Mouse (Mus musculus) granulocyte monocyte progenitor cell, adult 5-6 weeks (primary cell): ENCODE results near the gene Lbx2. TPM values are rescaled to one million over a fixed set of nuclear protein-coding genes. Genes with fewer than 3 reads are reported as not detected.

Source experiments
- ATAC-seq: replicated peaks from 2 replicates; pipeline ENCODE4 v1.8.0; 2016; ENCODE audit warnings: mild to moderate bottlenecking, moderate TSS enrichment, inconsistent platforms; ENCODE audit not compliant: poor library complexity, severe bottlenecking
- total RNA-seq, 2 experiments: library from RNA; stranded (forward) in 1 of 2; stranded (reverse) in 1 of 2; fragments of 200-712, 200-1000 nt in 1 of 2; fragments of >200 nt in 1 of 2; fragmentation: Nextera tagmentation in 1 of 2; gene quantifications; 2 replicates each; pipeline ENCODE4 v1.2.3; 2014 to 2017

The Lbx2 gene
- total RNA-seq, 2 experiments from 2014 or later = 1.3 TPM; not detected in 1

DNA sequence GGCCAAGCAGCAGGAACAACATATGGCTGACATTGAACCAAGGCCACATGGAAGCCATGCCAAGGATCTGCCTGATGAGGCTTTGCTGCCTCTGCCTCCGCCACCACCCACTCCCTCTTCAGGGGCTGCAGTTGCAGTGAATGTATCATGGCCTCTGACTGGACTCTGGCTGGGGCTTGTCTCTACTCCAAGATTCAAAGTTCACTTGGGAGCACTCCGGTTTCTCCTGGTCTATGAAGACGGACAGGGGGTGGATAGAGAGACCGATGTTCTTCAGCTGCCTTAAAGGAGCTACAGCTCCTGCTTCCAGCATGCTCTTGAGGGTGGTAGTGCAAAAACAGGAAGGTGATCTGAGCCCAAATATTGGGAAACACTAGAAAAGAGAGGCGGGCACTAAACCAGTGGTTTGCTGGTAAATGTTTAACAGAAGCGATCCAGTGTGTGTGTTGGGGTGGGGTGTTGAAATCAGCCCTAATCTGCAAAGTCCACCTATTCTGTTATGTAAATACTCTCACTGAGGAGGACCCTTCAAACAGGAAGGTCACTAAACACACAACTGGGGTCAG lies 45.4 kb downstream of the Lbx2 start:
- ATAC-seq = peak; percentile 87

DNA sequence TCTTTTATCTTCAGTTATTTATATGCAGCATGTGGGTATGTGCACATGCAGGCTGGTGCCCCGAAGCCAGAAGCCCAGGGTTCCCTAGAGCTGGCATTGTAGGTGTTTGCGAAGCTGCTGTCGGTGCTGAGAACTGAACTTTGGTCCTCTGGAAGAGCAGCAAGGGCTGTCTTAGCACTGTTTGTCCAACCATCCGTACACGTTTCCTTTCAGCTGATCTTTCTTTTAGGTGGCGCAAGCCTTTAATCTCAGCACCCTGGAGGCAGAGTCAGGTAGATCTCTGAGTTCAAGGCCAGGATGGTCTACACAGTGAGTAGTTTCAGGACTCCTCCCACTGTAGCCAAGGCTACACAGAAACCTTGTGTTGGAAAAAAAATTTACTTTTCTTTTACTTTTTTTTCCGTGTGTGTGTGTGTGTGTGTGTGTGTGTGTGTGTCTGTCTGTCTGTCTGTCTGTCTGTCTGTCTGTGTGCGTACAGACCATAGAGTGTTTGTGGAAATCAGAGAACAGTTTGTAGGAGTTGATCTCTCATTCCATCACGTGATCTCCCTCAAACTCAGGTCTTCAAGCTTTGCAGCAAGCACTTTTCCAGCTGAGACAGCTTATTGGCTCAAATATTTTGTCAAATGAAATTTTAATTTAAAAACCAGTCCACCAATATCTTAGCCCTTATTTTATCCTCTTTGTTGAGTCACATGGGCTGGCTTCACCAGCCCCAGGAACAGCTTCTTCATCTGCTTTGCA lies 46.2 kb downstream of the Lbx2 start:
- no peak for ATAC-seq

DNA sequence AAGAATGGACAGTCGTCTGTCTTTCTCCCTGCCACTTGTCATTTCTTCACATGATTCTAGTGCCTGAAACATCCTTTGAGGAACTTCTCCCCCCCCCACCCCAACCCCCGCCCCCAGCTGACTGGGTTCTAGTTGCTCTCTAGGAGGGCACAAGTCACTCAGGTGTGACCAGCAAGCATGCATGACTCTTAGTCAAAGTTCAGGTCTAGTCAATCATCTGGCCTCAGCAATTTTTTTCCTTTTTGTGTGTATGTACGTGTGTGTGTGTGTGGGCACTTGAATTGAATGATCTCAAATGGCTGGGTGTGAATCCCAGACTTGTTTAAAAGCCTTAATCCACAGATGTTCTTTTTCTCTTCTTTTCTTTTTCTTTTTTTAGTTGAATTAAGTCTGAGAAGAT lies 48.1 kb downstream of the Lbx2 start:
- ATAC-seq = no peak

DNA sequence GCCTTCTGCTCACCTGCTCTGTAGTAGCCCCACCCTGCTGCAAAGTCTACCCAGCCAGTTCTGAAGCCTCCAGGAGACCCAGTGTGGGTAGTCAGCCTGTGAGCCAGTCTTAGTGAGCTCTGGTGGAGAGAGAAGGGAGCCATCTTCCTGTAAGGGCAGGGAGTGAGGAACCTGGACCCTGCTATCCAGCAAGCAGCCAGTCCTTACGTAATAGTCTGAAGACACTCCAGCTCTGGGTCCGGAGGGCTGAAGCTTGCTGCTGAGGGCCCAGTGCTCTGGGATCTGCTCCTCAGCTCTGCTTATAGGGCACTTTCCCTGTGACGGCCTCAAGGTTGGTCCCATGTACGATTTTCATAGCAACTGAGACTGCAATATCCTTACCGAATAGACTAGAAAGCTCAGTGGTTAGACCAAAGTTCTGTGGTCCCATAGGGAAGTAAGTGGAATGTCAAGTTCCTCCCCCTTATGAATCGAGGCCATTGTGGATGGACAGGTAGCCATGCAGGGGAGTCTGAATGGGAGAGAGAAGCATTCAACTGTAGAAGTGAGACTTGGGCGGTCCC lies 48.9 kb downstream of the Lbx2 start, which contains the start of gene Rtkn:
Gene Rtkn (plus strand): TSS at position 513 of the 563 bp plus-strand sequence.
- peak; percentile 49 for ATAC-seq

DNA sequence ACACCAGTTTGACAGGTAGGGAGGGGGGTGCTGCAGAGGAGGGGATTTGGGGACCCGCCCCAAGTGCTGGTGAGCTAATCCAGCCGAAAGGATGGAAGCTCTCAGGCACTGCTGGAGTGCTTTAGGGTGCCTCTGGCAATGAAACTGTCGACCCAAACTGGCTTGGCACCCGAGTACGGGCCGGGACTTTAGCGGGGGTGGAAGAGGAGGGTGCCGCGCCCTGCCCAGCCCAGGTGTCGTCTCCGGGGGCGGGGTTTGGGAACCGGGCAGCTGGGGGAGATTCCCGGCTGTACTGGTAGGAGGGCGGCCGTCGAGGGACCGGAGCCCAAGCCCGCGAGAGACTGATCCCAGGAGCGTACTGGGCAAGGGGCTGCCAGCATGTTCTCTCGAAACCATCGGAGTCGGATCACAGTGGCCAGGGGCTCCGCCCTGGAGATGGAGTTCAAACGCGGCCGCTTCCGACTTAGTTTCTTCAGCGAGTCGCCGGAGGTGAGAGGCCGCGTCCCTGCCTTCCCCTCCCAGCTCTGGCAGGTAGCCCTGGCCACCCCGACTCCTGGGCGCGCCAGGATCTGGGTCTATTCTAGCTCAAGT lies 49.5 kb downstream of the Lbx2 start:
- no peak for ATAC-seq

DNA sequence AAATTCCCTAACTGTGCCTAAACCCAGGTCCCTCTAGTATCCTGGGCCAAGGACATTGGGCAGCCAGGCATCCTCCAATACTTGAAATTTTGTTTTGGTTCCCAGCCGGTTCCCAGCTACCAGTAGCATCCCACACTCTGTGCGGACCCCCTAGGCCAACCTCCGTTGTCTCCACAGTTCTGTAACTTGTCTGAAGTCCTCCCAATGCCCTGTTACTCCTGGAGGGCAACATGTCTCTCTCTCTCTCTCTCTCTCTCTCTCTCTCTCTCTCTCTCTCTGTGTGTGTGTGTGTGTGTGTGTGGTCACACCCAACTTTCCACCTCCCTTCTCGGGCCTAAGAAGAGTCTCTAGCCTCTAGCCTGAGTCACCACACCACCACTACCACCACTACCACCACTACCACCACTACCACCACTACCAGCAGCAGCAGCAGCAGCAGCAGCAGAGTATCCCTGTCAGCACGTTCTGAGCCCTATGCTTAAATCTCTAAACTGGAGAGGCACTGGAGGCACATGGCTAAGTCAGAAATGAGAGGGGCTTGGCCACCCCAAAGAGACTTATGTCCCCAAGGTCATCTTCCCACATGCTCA lies 50.2 kb downstream of the Lbx2 start:
- no peak for ATAC-seq

DNA sequence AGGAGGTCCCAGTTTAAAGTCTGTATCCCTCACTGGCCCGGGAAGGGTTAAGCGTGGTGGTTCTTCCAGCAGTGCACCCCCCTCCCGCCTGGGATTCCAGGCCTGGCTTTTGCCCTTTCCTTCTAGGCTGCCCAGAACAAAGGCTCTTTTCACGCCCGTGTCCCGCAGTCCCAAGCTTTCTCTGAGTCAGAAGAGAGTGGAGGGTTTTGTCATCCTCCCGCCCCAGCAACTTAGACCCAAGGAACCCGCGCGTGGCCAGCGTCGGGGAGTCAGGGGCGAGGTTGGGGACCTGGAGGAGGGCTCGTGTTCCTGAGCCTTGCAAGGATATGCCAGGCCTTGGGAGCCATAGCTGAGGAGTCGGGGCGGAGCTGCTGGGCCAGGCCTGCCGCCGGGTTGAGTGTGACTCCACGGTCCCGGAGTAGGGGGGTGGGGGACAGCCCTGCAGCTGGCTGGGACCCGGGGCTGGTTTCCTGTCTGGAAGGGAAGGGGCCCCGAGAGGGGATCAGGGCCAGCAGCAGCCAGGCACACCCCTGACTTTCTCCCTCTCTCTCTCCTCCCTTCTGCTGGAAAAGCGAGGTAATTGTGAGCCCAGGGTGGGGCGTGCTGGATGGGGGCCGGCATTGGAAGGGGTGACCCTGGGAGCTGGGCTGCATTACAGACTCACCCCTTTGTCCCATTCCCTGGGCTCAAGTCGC lies 50.9 kb downstream of the Lbx2 start:
- peak; percentile 10; the same call in 1 of the 2 replicates for ATAC-seq

DNA sequence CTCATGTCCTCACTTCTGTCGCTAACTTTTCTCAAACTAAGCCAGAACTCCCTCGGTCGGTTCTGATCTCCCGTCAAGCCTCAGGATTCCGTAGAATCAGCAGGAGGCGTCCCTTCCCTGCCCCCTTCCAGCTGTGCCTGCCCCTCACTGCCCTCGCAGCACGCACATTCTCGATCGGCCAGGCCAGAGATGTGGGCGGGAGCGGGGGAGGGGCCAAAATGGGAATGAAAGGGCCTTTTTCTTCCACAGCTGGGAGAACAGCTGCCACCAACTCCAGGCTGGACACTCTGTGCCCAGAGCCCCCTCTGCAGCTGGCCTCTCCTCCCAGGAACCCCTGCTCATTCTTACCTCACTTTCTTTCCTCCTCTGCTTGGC lies 51.4 kb downstream of the Lbx2 start:
- ATAC-seq = peak; percentile 24

Other genes with a start within 250 kb of the Lbx2 start
- gene Sema4f, start 146.6 kb upstream of the Lbx2 start, total RNA-seq (2014; fragmentation: Nextera tagmentation) = not detected in 2 replicates
- not detected in 2 replicates for gene Sema4f, start 146.6 kb upstream of the Lbx2 start, total RNA-seq (2017)
- gene M1ap, start 139.5 kb upstream of the Lbx2 start, total RNA-seq (2014; fragmentation: Nextera tagmentation) = 2.2 TPM in 1 of 2 replicates, not detected in the other
- 2.7 and 6.3 TPM in 2 replicates for gene M1ap, start 139.5 kb upstream of the Lbx2 start, total RNA-seq (2017)
- gene Dok1, start 52.9 kb upstream of the Lbx2 start, total RNA-seq (2014; fragmentation: Nextera tagmentation) = 18.7 and 25.8 TPM in 2 replicates
- gene Dok1, start 52.9 kb upstream of the Lbx2 start, total RNA-seq (2017) = 9.0 and 16.1 TPM in 2 replicates
- gene Loxl3, start 52.2 kb upstream of the Lbx2 start, total RNA-seq (2014; fragmentation: Nextera tagmentation) = 9.0 TPM in 1 of 2 replicates, not detected in the other
- gene Loxl3, start 52.2 kb upstream of the Lbx2 start, total RNA-seq (2017) = 0.46 and 2.2 TPM in 2 replicates
- 235 and 242 TPM in 2 replicates for gene Aup1, start 31.8 kb upstream of the Lbx2 start, total RNA-seq (2014; fragmentation: Nextera tagmentation)
- 120 and 136 TPM in 2 replicates for gene Aup1, start 31.8 kb upstream of the Lbx2 start, total RNA-seq (2017)
- 96.9 and 114 TPM in 2 replicates for gene Htra2, start 31.1 kb upstream of the Lbx2 start, total RNA-seq (2014; fragmentation: Nextera tagmentation)
- gene Htra2, start 31.1 kb upstream of the Lbx2 start, total RNA-seq (2017) = 66.2 and 81.3 TPM in 2 replicates
- gene Dqx1, start 28.5 kb upstream of the Lbx2 start, total RNA-seq (2014; fragmentation: Nextera tagmentation) = 0.81 and 2.4 TPM in 2 replicates
- gene Dqx1, start 28.5 kb upstream of the Lbx2 start, total RNA-seq (2017) = 1.1 and 1.6 TPM in 2 replicates
- not detected in 2 replicates for gene Tlx2, start 16.1 kb upstream of the Lbx2 start, total RNA-seq (2014; fragmentation: Nextera tagmentation)
- gene Tlx2, start 16.1 kb upstream of the Lbx2 start, total RNA-seq (2017) = not detected in 2 replicates
- 20.3 and 24.6 TPM in 2 replicates for gene Pcgf1, start 8.5 kb upstream of the Lbx2 start, total RNA-seq (2014; fragmentation: Nextera tagmentation)
- gene Pcgf1, start 8.5 kb upstream of the Lbx2 start, total RNA-seq (2017) = 10.9 and 11.5 TPM in 2 replicates
- gene Ccdc142, start 15.2 kb downstream of the Lbx2 start, total RNA-seq (2014; fragmentation: Nextera tagmentation) = 2.8 and 8.2 TPM in 2 replicates
- gene Ccdc142, start 15.2 kb downstream of the Lbx2 start, total RNA-seq (2017) = 2.5 and 5.7 TPM in 2 replicates
- gene Gm42688, start 15.2 kb downstream of the Lbx2 start, total RNA-seq (2014; fragmentation: Nextera tagmentation) = 2.0 and 6.3 TPM in 2 replicates
- gene Gm42688, start 15.2 kb downstream of the Lbx2 start, total RNA-seq (2017) = 2.6 TPM in 2 replicates
- 48.6 and 78.4 TPM in 2 replicates for gene Mrpl53, start 22.7 kb downstream of the Lbx2 start, total RNA-seq (2014; fragmentation: Nextera tagmentation)
- gene Mrpl53, start 22.7 kb downstream of the Lbx2 start, total RNA-seq (2017) = 14.6 and 29.1 TPM in 2 replicates
- gene Mogs, start 29.1 kb downstream of the Lbx2 start, total RNA-seq (2014; fragmentation: Nextera tagmentation) = 90.1 and 93.4 TPM in 2 replicates
- gene Mogs, start 29.1 kb downstream of the Lbx2 start, total RNA-seq (2017) = 137 and 158 TPM in 2 replicates
- 31.4 and 38.9 TPM in 2 replicates for gene Wbp1, start 35.2 kb downstream of the Lbx2 start, total RNA-seq (2014; fragmentation: Nextera tagmentation)
- gene Wbp1, start 35.2 kb downstream of the Lbx2 start, total RNA-seq (2017) = 77.6 and 91.3 TPM in 2 replicates
- 17.2 and 22.8 TPM in 2 replicates for gene Ino80b, start 39.1 kb downstream of the Lbx2 start, total RNA-seq (2014; fragmentation: Nextera tagmentation)
- 32.9 and 47.6 TPM in 2 replicates for gene Ino80b, start 39.1 kb downstream of the Lbx2 start, total RNA-seq (2017)
- 5.1 and 8.7 TPM in 2 replicates for gene Rtkn, start 49.1 kb downstream of the Lbx2 start, total RNA-seq (2014; fragmentation: Nextera tagmentation)
- 2.1 and 5.0 TPM in 2 replicates for gene Rtkn, start 49.1 kb downstream of the Lbx2 start, total RNA-seq (2017)
- not detected in 2 replicates for gene Wdr54, start 70.0 kb downstream of the Lbx2 start, total RNA-seq (2014; fragmentation: Nextera tagmentation)
- 0.04 TPM in 1 of 2 replicates, not detected in the other for gene Wdr54, start 70.0 kb downstream of the Lbx2 start, total RNA-seq (2017)
- 0.51 TPM in 1 of 2 replicates, not detected in the other for gene 1700003E16Rik, start 70.0 kb downstream of the Lbx2 start, total RNA-seq (2014; fragmentation: Nextera tagmentation)
- not detected in 2 replicates for gene 1700003E16Rik, start 70.0 kb downstream of the Lbx2 start, total RNA-seq (2017)
- gene Dctn1, start 79.6 kb downstream of the Lbx2 start, total RNA-seq (2014; fragmentation: Nextera tagmentation) = 27.3 and 71.9 TPM in 2 replicates
- 69.4 and 69.5 TPM in 2 replicates for gene Dctn1, start 79.6 kb downstream of the Lbx2 start, total RNA-seq (2017)
- gene Slc4a5, start 133.5 kb downstream of the Lbx2 start, total RNA-seq (2014; fragmentation: Nextera tagmentation) = not detected in 2 replicates
- 0.13 TPM in 1 of 2 replicates, not detected in the other for gene Slc4a5, start 133.5 kb downstream of the Lbx2 start, total RNA-seq (2017)
- 20.8 and 48.1 TPM in 2 replicates for gene Mthfd2, start 239.5 kb downstream of the Lbx2 start, total RNA-seq (2014; fragmentation: Nextera tagmentation)
- 31.7 and 35.6 TPM in 2 replicates for gene Mthfd2, start 239.5 kb downstream of the Lbx2 start, total RNA-seq (2017)
- gene Mob1a, start 239.6 kb downstream of the Lbx2 start, total RNA-seq (2014; fragmentation: Nextera tagmentation) = 75.2 and 76.6 TPM in 2 replicates
- gene Mob1a, start 239.6 kb downstream of the Lbx2 start, total RNA-seq (2017) = 134 and 144 TPM in 2 replicates